Mouse (Mus musculus) left cerebral cortex, postnatal 14 days (tissue): ENCODE results near the gene Cnbd2. TPM values are rescaled to one million over a fixed set of nuclear protein-coding genes. Genes with fewer than 3 reads are reported as not detected.

Experiments used
- DNase-seq, 2 experiments: peaks; one replicate each; pipeline ENCODE4 v3.0.0; 2021 to 2022; ENCODE audit warnings: low spot score in 2 of 2, mixed read lengths in 1 of 2
- intact Hi-C: fragments of 180-260 bp; cut with DNase I; formaldehyde crosslinking; loops from one replicate; pipeline ENCODE4 v1.15.1; 2025
- total RNA-seq, 2 experiments: library from RNA; stranded (reverse); gene quantifications; 2 replicates each; pipeline ENCODE4 v1.2.3; 2021

Gene Cnbd2
- total RNA-seq, 2 experiments from 2014 or later, result 3.3 to 5.5 TPM

- no peak for DNase-seq
- intact Hi-C loops, result no loop called here
Observed at GRCm38 (mm10) chr2:156310455-156310854, 1.6 kb upstream of the Cnbd2 start.

- intact Hi-C loops, result no loop called here
- no peak for DNase-seq
Observed at GRCm38 (mm10) chr2:156310945-156311344, 1.2 kb upstream of the Cnbd2 start.

GRCm38 (mm10) chr2:156311441-156311840 is 658 bp upstream of the Cnbd2 start:
- DNase-seq, result no peak
- intact Hi-C loops, result no loop called here

- intact Hi-C loops, result no loop called here
- DNase-seq, result peak in 1 of 2 experiments; percentile 52
Observed at GRCm38 (mm10) chr2:156311841-156312291, 233 bp upstream of the Cnbd2 start.

- no peak for DNase-seq
- intact Hi-C loops, result no loop called here
Observed at GRCm38 (mm10) chr2:156313153-156313552, 1.1 kb downstream of the Cnbd2 start.

GRCm38 (mm10) chr2:156314811-156315210 is 2.7 kb downstream of the Cnbd2 start:
- intact Hi-C loops, result no loop called here
- DNase-seq, result no peak

- intact Hi-C loops, result no loop called here
- no peak for DNase-seq
Observed at GRCm38 (mm10) chr2:156318491-156318890, 6.4 kb downstream of the Cnbd2 start.

GRCm38 (mm10) chr2:156321538-156321937 is 9.4 kb downstream of the Cnbd2 start:
- intact Hi-C loops, result no loop called here
- DNase-seq, result no peak

- peak; percentile 46 to 65 for DNase-seq
- intact Hi-C loops, result no loop called here
Observed at GRCm38 (mm10) chr2:156324116-156324588, 12.1 kb downstream of the Cnbd2 start.

GRCm38 (mm10) chr2:156324681-156325080 is 12.6 kb downstream of the Cnbd2 start:
- peak in 1 of 2 experiments; percentile 21 for DNase-seq
- intact Hi-C loops, result no loop called here

- no peak for DNase-seq
- intact Hi-C loops, result no loop called here
Observed at GRCm38 (mm10) chr2:156330681-156331080, 18.6 kb downstream of the Cnbd2 start.

- intact Hi-C loops, result no loop called here
- DNase-seq, result no peak
Observed at GRCm38 (mm10) chr2:156331446-156331965, 19.4 kb downstream of the Cnbd2 start.

GRCm38 (mm10) chr2:156340078-156340477 is 28.0 kb downstream of the Cnbd2 start:
- no peak for DNase-seq
- intact Hi-C loops, result no loop called here

- intact Hi-C loops, result no loop called here
- peak in 1 of 2 experiments; percentile 41 for DNase-seq
Observed at GRCm38 (mm10) chr2:156344775-156345532, 32.9 kb downstream of the Cnbd2 start.

- intact Hi-C loops, result no loop called here
- DNase-seq, result no peak
Observed at GRCm38 (mm10) chr2:156348812-156349211, 36.7 kb downstream of the Cnbd2 start.

- intact Hi-C loops, result no loop called here
- no peak for DNase-seq
Observed at GRCm38 (mm10) chr2:156349286-156349848, 37.3 kb downstream of the Cnbd2 start.

- no peak for DNase-seq
- intact Hi-C loops, result no loop called here
Observed at GRCm38 (mm10) chr2:156351243-156351642, 39.1 kb downstream of the Cnbd2 start.

- intact Hi-C loops, result no loop called here
Observed at GRCm38 (mm10) chr2:156352413-156353165, 40.5 kb downstream of the Cnbd2 start.

GRCm38 (mm10) chr2:156353265-156353692 is 41.2 kb downstream of the Cnbd2 start:
- intact Hi-C loops, result no loop called here
- no peak for DNase-seq

More at GRCm38 (mm10) chr2:156352413-156353165, 40.5 kb downstream of the Cnbd2 start:
- DNase-seq, result no peak

- peak in 1 of 2 experiments; percentile 49 for DNase-seq
- intact Hi-C loops, result no loop called here
Observed at GRCm38 (mm10) chr2:156356031-156356430, 43.9 kb downstream of the Cnbd2 start.
